Mouse (Mus musculus): Measurements from ENCODE around the gene Cdkal1. TPM values are rescaled to one million over a fixed set of nuclear protein-coding genes. Genes with fewer than 3 reads are reported as not detected.

The Cdkal1 gene
- polyA plus RNA-seq, 1 experiment, result 5.1 TPM

GRCm38 (mm10) chr13:29580780-29581179, 274.7 kb downstream of the Cdkal1 start:
- no peaks in the 10 kb centered on the region for H3K79me3 ChIP-seq (ENCODE audit: low read depth)
- no peaks in the 10 kb centered on the region for H3K36me3 ChIP-seq (ENCODE audit: control insufficient read depth, insufficient read depth)
- no peaks in the 10 kb centered on the region for H3K27me3 ChIP-seq (ENCODE audit: control insufficient read depth, insufficient read depth, insufficient read length)
- no peak overlapping the region for H3K4me3 ChIP-seq (ENCODE audit: insufficient read depth, poor library complexity, severe bottlenecking)
- no peak overlapping the region for H3ac ChIP-seq (ENCODE audit: control insufficient read depth, insufficient read length, low read depth)
- no peaks in the 10 kb centered on the region for H3K79me2 ChIP-seq (ENCODE audit: control insufficient read depth, insufficient read depth)
- TF ChIP-seq MYOG (IDR thresholded peaks at IDR 0.05; ENCODE audit: control insufficient read depth, extremely low read depth, insufficient read length) (no peak), MAX (IDR thresholded peaks at IDR 0.05) (no peak), USF1 (IDR thresholded peaks at IDR 0.05; ENCODE audit: low read depth) (no peak), CEBPB (IDR thresholded peaks at IDR 0.05; ENCODE audit: low read depth) (no peak), FOSL1 (IDR thresholded peaks at IDR 0.05; ENCODE audit: insufficient read depth, low read length, poor library complexity, severe bottlenecking) (no peak), MYOD1 (IDR thresholded peaks at IDR 0.05; ENCODE audit: control insufficient read depth, insufficient read length, low read depth) (no peak), CTCF (IDR thresholded peaks at IDR 0.05; ENCODE audit: control insufficient read depth, insufficient read depth, insufficient read length) (no peak)

- no peak overlapping the region for H3K4me3 ChIP-seq (ENCODE audit: insufficient read depth, poor library complexity, severe bottlenecking)
- TF ChIP-seq MYOD1 (IDR thresholded peaks at IDR 0.05; ENCODE audit: control insufficient read depth, insufficient read length, low read depth) (no peak), MAX (IDR thresholded peaks at IDR 0.05) (no peak), FOSL1 (IDR thresholded peaks at IDR 0.05; ENCODE audit: insufficient read depth, low read length, poor library complexity, severe bottlenecking) (no peak), CTCF (IDR thresholded peaks at IDR 0.05; ENCODE audit: control insufficient read depth, insufficient read depth, insufficient read length) (no peak), USF1 (IDR thresholded peaks at IDR 0.05; ENCODE audit: low read depth) (no peak), MYOG (IDR thresholded peaks at IDR 0.05; ENCODE audit: control insufficient read depth, extremely low read depth, insufficient read length) (no peak), CEBPB (IDR thresholded peaks at IDR 0.05; ENCODE audit: low read depth) (no peak)
- no peaks in the 10 kb centered on the region for H3K79me2 ChIP-seq (ENCODE audit: control insufficient read depth, insufficient read depth)
- H3K79me3 ChIP-seq (ENCODE audit: low read depth), result no peaks in the 10 kb centered on the region
- no peak overlapping the region for H3ac ChIP-seq (ENCODE audit: control insufficient read depth, insufficient read length, low read depth)
- H3K27me3 ChIP-seq (ENCODE audit: control insufficient read depth, insufficient read depth, insufficient read length), result no peaks in the 10 kb centered on the region
- no peaks in the 10 kb centered on the region for H3K36me3 ChIP-seq (ENCODE audit: control insufficient read depth, insufficient read depth)
Observed at GRCm38 (mm10) chr13:29580009-29580408, 275.5 kb downstream of the Cdkal1 start.

- H3ac ChIP-seq (ENCODE audit: control insufficient read depth, insufficient read length, low read depth), result no peak overlapping the region
- H3K4me3 ChIP-seq (ENCODE audit: insufficient read depth, poor library complexity, severe bottlenecking), result no peak overlapping the region
- no peaks in the 10 kb centered on the region for H3K79me3 ChIP-seq (ENCODE audit: low read depth)
- no peaks in the 10 kb centered on the region for H3K27me3 ChIP-seq (ENCODE audit: control insufficient read depth, insufficient read depth, insufficient read length)
- no peaks in the 10 kb centered on the region for H3K36me3 ChIP-seq (ENCODE audit: control insufficient read depth, insufficient read depth)
- TF ChIP-seq CEBPB (IDR thresholded peaks at IDR 0.05; ENCODE audit: low read depth), result no peak
- TF ChIP-seq MYOG (IDR thresholded peaks at IDR 0.05; ENCODE audit: control insufficient read depth, extremely low read depth, insufficient read length), result no peak
- TF ChIP-seq MYOD1 (IDR thresholded peaks at IDR 0.05; ENCODE audit: control insufficient read depth, insufficient read length, low read depth), result no peak
- no peak for TF ChIP-seq FOSL1 (IDR thresholded peaks at IDR 0.05; ENCODE audit: insufficient read depth, low read length, poor library complexity, severe bottlenecking)
- no peak for TF ChIP-seq CTCF (IDR thresholded peaks at IDR 0.05; ENCODE audit: control insufficient read depth, insufficient read depth, insufficient read length)
- TF ChIP-seq MAX (IDR thresholded peaks at IDR 0.05), result no peak
- no peaks in the 10 kb centered on the region for H3K79me2 ChIP-seq (ENCODE audit: control insufficient read depth, insufficient read depth)
Observed at GRCm38 (mm10) chr13:29578621-29579020, 276.9 kb downstream of the Cdkal1 start.

GRCm38 (mm10) chr13:29574784-29575183, 280.7 kb downstream of the Cdkal1 start:
- H3K79me3 ChIP-seq (ENCODE audit: low read depth), result no peaks in the 10 kb centered on the region
- no peaks in the 10 kb centered on the region for H3K79me2 ChIP-seq (ENCODE audit: control insufficient read depth, insufficient read depth)
- no peak overlapping the region for H3K4me3 ChIP-seq (ENCODE audit: insufficient read depth, poor library complexity, severe bottlenecking)
- H3K36me3 ChIP-seq (ENCODE audit: control insufficient read depth, insufficient read depth), result no peaks in the 10 kb centered on the region
- no peak overlapping the region for H3ac ChIP-seq (ENCODE audit: control insufficient read depth, insufficient read length, low read depth)
- no peaks in the 10 kb centered on the region for H3K27me3 ChIP-seq (ENCODE audit: control insufficient read depth, insufficient read depth, insufficient read length)
- TF ChIP-seq USF1 (IDR thresholded peaks at IDR 0.05; ENCODE audit: low read depth) (no peak), MYOD1 (IDR thresholded peaks at IDR 0.05; ENCODE audit: control insufficient read depth, insufficient read length, low read depth) (no peak), CEBPB (IDR thresholded peaks at IDR 0.05; ENCODE audit: low read depth) (no peak), FOSL1 (IDR thresholded peaks at IDR 0.05; ENCODE audit: insufficient read depth, low read length, poor library complexity, severe bottlenecking) (no peak), MAX (IDR thresholded peaks at IDR 0.05) (no peak), MYOG (IDR thresholded peaks at IDR 0.05; ENCODE audit: control insufficient read depth, extremely low read depth, insufficient read length) (no peak), CTCF (IDR thresholded peaks at IDR 0.05; ENCODE audit: control insufficient read depth, insufficient read depth, insufficient read length) (no peak)

GRCm38 (mm10) chr13:29572477-29572876, 283.0 kb downstream of the Cdkal1 start:
- no peak for TF ChIP-seq MYOD1 (IDR thresholded peaks at IDR 0.05; ENCODE audit: control insufficient read depth, insufficient read length, low read depth)
- no peak for TF ChIP-seq CTCF (IDR thresholded peaks at IDR 0.05; ENCODE audit: control insufficient read depth, insufficient read depth, insufficient read length)
- no peak for TF ChIP-seq MAX (IDR thresholded peaks at IDR 0.05)
- TF ChIP-seq MYOG (IDR thresholded peaks at IDR 0.05; ENCODE audit: control insufficient read depth, extremely low read depth, insufficient read length), result no peak
- no peak for TF ChIP-seq FOSL1 (IDR thresholded peaks at IDR 0.05; ENCODE audit: insufficient read depth, low read length, poor library complexity, severe bottlenecking)
- TF ChIP-seq CEBPB (IDR thresholded peaks at IDR 0.05; ENCODE audit: low read depth), result no peak
- no peaks in the 10 kb centered on the region for H3K79me3 ChIP-seq (ENCODE audit: low read depth)
- H3K36me3 ChIP-seq (ENCODE audit: control insufficient read depth, insufficient read depth), result no peaks in the 10 kb centered on the region
- no peak overlapping the region for H3K4me3 ChIP-seq (ENCODE audit: insufficient read depth, poor library complexity, severe bottlenecking)
- H3K79me2 ChIP-seq (ENCODE audit: control insufficient read depth, insufficient read depth), result no peaks in the 10 kb centered on the region
- H3ac ChIP-seq (ENCODE audit: control insufficient read depth, insufficient read length, low read depth), result no peak overlapping the region
- H3K27me3 ChIP-seq (ENCODE audit: control insufficient read depth, insufficient read depth, insufficient read length), result no peaks in the 10 kb centered on the region

- TF ChIP-seq MAX (IDR thresholded peaks at IDR 0.05), result no peak
- TF ChIP-seq FOSL1 (IDR thresholded peaks at IDR 0.05; ENCODE audit: insufficient read depth, low read length, poor library complexity, severe bottlenecking), result no peak
- TF ChIP-seq CTCF (IDR thresholded peaks at IDR 0.05; ENCODE audit: control insufficient read depth, insufficient read depth, insufficient read length), result no peak
- no peak for TF ChIP-seq USF1 (IDR thresholded peaks at IDR 0.05; ENCODE audit: low read depth)
- no peak for TF ChIP-seq CEBPB (IDR thresholded peaks at IDR 0.05; ENCODE audit: low read depth)
- TF ChIP-seq MYOD1 (IDR thresholded peaks at IDR 0.05; ENCODE audit: control insufficient read depth, insufficient read length, low read depth), result no peak
- TF ChIP-seq MYOG (IDR thresholded peaks at IDR 0.05; ENCODE audit: control insufficient read depth, extremely low read depth, insufficient read length), result no peak
- Histone ChIP-seq H3K4me3 (ENCODE audit: insufficient read depth, poor library complexity, severe bottlenecking) (no peak overlapping the region), H3K79me3 (ENCODE audit: low read depth) (no peaks in the 10 kb centered on the region), H3K27me3 (ENCODE audit: control insufficient read depth, insufficient read depth, insufficient read length) (no peaks in the 10 kb centered on the region), H3ac (ENCODE audit: control insufficient read depth, insufficient read length, low read depth) (no peak overlapping the region), H3K36me3 (ENCODE audit: control insufficient read depth, insufficient read depth) (no peaks in the 10 kb centered on the region), H3K79me2 (ENCODE audit: control insufficient read depth, insufficient read depth) (no peaks in the 10 kb centered on the region)
Observed at GRCm38 (mm10) chr13:29565710-29566109, 289.8 kb downstream of the Cdkal1 start.
